Mouse (Mus musculus) retina, embryonic 14.5 days (tissue): ENCODE measurements around the gene Upk3b.
A peak's percentile ranks its signal among the peaks of the same experiment; 100 is the strongest.
"Not testable (repeated sequence)": the region's sequence is repeated elsewhere in the genome, so short reads cannot be mapped to it uniquely, and the experiment has no call there.

Source experiments
- DNase-seq: peaks from one replicate; pipeline ENCODE4 v3.0.0-alpha.2; 2015; ENCODE audit warnings: low spot score

Upk3b gene

DNA sequence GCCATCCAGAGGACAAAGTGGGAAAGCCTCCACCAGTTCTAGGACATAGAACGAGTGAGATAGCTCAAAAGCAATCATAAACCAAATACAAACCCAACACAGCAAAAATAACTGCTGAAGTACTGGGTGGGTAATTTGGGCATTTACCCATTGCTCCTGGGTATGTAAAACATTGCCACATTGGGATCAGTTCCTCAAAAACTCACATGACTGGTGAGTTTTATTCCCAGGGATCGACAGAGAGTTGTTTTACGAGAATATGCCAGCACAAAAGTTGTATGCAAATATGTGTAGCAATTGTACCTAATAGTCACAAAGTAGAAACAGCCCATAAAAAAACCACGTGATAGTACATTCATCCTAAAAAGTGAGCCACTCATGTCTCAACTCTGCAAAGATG is 3.4 kb upstream of the Upk3b start:
- DNase-seq, result no peak

DNA sequence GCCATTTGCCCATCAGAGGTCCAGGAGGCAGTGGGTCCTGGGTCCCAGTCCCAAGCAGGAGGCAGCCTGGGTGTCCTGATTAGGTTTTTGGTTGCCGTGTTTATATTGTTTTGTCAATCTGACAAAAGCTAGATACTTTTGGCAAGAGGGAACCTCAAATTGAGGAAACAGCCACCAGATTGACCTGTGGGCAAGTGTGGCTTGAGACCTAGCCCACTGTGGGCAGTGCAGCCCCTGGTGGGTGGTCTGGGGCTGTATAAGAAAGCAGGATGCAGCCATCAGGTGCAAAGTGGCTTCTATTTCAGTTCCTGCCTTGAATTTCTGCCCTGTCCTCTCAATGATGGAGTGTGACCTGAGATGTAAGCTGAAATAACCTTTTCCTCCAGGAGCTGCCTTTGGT is 3.0 kb upstream of the Upk3b start:
- no peak for DNase-seq

DNA sequence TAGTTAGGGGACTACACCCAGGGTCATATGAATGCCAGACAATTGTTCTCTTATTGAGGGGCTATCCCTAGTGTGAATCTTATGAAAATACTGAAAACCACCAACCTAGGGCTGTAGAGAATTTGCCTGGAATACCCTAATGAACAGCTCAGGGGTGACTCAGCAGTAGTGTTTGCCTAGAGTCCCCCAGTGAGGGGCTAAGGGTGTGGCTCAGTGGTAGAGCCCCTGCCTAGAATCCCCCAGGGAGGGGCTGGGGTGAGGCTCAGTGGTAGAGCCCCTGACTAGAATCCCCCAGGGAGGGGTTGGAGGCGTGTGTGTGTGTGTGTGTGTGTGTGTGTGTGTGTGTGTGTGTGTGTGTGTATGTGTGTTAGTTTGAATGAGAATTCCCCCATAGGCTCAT is 1.6 kb upstream of the Upk3b start:
- DNase-seq, result no peak

DNA sequence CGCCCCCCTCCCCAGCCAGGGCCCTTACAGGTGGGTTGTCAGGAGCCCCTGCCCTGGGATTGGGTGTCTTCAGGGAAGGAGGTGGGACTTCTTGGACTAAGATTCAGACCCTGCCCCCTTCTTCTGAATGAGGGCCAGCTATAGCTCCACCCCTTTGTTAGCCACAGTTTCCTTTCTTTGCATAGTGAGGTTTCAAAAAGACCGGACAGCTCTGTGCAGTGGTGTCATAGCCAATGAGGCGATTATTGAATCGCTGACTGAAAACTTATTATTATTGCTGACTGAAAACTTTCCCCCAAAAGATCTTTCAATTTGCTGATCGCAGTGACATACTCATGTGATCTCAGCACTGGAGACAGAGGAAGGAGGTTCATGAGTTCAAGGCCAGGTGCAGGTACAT is 1.9 kb downstream of the Upk3b start:
- no peak for DNase-seq

DNA sequence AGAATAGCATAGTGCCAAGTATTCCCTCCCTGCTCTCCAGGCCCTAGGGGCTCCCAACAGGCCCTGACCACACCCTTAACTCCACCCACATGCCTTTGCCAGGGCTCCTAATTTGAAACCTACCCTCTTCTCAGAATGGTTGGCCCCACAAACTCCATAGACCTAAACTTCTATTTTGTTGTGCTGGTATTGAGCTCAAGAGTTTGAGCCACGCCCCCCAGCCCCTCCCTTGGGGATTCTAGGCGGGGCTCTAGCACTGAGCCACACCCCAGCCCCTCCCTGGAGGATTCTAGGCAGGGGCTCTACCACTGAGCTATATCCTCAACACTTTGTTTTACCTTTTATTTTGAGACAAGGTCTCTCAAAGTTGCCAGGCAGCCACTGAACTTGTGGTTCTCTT is 3.0 kb downstream of the Upk3b start:
- DNase-seq, result no peak

DNA sequence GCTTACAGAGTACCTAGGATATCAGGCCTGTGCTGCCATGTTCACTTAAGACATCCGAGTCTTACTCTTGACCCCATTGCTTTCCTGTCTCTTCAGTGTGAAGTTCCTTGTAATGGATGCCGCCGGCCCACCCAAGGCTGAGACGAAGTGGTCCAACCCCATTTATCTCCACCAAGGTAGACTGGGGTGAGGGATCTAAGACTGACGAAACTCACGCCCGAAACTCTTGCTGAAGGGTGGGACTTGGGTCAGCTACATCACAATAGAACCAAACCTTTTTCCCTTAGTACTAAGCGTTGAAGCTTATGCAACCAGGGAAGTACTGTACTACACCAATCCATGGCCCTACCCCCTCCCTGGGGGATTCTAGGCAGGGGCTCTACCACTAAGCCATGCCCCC is 3.4 kb downstream of the Upk3b start:
- DNase-seq, result no peak

DNA sequence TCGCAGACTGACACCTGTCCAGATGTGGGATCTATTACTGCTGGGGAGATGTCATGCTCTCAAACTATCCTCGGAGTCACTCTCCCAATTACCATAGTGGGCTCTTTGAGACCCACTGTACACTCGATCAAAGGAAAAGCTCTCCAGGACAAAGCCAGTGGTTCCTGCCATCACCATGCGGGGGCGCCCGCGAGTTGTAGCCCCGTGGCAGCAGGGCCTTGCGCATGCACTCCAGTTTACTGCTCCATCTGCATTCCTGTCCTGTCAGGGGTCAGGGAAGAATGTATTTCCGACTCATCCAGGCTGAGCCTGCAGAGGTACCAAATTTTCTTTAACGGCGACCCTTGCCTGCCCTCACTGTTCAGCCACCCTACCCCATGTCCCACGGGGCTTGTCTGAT is 6.6 kb downstream of the Upk3b start:
- no peak for DNase-seq

DNA sequence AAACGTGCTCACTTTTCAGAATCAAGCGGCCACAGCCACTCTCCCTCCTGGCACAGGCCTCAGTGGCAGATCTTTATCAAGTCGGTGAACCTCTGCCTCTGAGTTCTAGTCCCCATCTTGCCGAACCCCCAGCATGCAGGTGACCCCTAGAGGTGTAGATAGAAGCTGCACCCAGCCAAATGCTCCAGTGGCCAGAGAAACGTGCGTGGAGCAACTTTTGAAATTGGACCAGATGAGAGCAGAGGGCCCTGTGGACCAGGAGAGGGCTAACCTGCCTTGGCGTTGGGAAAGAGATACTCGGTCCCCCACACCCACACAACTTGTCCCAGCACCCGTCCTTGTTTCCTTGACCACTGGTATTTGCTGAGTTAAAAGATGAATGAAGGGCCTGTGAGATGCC is 7.1 kb downstream of the Upk3b start:
- DNase-seq, result peak; percentile 56

DNA sequence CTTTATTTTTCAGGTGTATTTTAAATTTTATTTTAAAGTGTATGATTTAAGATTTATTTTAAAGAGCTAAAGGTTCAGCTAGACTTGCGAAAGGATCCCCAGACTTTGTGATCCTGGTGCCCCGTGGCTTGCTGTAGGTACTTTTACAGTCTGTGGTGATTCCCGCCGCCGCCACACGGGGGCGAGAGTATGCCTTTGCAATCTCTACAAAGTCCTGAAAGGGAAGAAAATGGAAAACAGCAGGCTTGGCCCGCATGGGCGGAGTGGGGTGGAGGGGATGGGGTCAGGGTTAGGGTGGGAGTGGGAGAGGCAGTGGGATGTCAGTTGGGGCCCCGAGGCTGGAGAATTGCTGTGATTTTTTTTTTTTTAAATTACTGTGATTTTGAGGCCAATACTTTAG is 7.7 kb downstream of the Upk3b start:
- DNase-seq, result peak; percentile 93

DNA sequence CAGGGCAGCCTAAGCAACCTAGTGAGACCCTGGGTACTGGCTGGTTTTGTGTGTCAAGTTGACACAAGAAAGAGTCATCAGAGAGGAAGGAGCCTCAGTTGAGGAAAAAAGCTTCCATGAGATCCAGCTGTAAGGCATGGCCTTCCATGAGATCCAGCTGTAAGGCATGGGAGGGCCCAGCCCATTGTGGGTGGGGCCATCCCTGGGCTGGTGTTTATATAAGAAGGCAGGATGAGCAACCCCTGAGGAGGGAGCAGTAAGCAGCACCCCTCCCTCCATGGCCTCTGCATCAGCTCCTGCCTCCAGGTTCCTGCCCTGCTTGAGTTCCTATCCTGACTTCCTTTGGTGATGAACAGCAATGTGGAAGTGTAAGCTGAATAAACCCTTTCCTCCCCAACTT is 10.2 kb downstream of the Upk3b start:
- DNase-seq, result not testable (repeated sequence)

DNA sequence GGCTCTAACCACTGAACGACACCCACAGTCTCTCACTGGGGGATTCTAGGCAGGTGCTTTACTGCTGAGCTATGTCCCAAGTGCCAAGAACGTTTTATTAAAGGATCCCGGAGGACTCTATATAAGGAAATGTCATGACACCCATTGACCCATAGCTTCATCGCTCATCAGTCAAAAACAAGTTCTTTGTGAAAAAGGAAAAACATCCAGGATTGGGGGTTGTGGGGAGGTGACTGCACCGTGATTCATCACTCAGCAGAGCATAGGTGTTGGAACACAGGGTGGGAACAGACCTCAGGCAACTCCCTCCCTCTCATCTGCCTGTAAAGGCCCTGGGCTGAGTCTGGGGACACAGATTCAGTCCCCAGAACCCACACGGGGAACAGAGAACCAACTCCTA is 11.6 kb downstream of the Upk3b start:
- no peak for DNase-seq

DNA sequence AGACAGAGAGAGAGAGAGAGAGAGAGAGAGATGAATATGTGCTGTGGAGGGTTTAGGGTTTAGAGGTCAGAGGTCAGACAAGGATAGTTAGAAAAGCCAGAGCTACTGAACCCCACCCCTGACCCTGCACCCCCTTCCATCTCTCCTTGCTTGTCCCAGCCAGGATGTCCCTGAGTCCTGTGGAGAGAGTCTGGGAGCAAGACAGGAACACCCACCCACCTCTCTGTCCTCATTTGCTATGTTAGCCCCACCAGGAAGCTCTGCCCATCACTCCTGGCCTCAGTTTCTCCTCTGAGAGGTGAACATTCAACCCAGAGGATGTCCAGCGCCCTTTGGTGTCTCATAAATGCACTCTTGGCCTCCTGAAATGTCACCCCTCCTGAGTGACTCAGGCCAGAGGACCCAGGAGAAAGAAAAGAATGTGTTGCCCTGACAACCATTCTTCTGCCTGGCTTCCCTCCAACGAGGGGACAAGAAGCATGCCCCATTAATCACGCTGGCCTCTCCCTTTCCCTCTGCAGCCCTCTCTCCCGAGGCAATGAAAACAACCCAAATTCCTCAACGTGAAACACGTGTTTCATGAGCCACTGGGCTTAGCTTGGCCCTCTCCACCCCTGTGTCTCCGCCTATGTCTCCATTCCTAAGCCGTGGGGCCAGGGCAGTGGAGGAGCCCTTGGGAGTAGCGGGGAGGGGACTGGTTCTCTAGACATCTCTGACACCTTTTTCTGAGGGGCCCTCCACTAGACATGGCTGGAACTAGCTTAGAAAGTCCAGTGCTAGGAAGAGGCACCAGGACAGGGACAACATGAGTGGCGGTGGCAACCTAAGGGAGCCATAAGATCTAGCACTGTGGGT is 13.2 kb downstream of the Upk3b start:
- peak; percentile 90 for DNase-seq

DNA sequence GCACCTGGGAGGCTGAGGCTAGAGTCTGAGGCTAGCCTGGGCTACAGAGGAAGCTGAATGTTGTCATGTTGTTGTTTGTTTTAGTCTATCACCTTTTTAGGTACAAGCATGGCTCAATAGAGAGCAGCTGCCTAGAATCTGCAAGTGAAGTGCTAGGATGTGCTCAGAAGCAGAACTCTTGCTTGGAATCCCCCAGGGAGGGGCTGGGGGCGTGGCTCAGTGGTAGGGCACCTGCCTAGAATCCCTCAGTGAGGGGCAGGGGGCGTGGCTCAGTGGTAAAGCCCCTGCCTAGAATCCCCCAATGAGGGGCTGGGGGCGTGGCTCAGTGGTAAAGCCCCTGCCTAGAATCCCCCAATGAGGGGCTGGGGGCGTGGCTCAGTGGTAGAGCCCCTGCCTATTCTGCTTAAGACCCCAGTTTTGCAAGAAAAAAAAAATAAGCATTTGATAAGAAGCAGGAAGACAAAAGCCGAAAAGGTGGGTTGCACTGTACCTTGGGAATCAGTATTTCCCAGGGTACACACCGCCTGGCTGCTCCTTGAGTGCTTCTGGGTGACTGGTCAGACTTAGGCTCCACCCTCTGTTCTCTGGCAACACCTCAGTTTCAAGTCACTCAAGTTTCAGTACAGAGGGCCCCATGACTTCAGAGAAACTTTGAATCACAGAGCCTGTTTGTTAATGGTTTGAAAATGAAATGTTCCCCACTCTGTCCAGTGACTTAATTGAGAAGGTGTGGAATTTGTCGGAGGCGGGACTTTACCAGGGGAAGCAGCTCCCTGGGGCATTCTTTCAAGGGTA is 14.8 kb downstream of the Upk3b start:
- DNase-seq, result no peak

DNA sequence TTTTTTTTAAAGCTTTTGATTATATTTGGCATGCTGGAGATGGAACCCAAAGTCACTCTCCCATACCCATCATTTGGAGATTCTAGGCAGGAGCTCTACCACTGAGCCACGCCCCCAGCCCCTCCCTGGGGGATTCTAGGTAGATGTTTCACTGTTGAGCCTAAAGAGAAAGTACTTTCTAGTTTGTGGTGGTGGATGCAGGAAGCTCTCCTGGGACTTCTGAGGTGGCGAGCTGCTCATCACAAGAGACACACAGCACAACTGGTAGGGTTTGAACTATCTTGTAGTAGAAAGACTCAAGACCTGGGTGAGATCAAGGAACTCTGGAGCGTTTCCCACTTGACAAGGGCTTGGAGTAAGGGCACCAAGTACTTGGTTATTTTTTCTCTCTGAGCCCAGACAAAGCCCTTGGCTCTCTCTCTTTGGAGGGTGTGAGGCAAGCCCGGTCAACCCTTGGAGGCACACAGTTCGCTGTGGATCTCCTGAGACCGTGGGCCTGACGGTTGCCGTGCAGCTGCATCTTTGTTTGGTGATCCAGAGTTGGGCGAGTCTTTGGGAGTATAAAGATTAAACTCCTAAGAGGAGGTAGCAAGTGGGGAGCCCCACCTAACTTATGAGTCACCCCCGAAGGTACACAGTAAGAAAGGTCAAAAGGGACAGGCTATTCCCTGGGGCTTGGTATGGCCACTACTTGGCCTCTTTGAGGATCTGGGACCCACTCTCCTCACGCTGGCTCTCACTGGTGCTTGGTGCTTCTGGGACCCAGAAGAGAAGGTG is 16.2 kb downstream of the Upk3b start, which contains the start of gene Upk3bl:
Upk3bl (plus strand) TSS at position 192 of the 777 bp plus-strand sequence.
- no peak for DNase-seq

DNA sequence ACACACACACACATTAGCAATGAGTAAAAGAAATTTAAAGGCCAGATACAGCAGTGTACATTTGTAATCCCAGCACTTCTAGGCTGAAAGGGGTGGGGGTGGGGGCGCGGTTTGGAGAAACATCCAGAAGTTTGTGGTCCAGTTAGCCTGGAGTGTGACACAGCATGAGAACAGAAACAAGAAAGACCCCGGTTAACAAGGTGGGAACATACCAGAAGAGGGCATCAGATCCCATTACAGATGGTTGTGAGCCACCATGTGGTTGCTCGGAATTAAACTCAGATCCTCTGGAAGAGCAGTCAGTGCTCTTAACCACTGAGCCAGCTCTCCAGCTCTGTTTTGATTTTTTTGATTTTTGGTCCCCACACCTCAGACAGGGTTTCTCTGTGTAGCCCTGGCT is 17.8 kb downstream of the Upk3b start:
- DNase-seq, result no peak

DNA sequence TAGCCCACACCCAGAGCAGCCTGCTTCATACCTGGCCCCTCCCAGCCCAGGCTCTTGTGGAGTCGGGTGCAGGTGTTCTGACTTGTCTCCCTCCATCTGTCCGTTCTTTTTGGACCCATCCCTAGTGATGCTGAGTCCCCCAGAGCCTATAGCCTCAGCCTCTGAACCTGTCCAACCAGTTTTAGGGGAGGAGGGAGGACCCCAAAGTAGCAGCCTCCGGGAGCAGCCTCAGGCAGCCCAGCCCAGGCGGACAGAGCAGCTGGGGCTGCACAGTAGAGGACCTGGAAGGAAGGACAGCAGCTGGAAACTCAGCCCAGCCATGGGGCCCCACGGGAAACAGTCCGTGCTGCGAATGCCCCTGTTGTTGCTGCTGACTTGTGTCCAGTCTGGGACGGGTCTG is 18.8 kb downstream of the Upk3b start:
- DNase-seq, result no peak

DNA sequence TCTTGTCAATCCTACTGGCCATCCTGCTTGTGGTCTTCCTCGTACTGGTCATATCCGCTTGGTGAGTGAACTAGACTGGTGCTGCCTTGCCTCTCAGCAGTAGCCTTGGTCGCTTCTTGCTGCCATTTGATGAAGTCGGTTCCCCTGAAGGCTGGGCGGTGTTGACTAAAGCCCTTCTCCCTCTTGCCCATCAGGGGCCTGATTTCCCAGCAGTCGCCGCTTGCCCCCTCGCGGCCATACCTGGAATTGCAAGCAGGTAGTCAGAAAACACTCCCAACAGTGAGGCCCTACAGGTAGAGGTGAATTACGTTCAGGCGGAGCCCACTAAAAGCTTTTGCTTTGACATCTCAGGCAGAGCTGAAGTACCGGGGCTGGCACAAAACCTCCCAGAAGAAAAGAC is 23.3 kb downstream of the Upk3b start:
- DNase-seq, result peak; percentile 90

DNA sequence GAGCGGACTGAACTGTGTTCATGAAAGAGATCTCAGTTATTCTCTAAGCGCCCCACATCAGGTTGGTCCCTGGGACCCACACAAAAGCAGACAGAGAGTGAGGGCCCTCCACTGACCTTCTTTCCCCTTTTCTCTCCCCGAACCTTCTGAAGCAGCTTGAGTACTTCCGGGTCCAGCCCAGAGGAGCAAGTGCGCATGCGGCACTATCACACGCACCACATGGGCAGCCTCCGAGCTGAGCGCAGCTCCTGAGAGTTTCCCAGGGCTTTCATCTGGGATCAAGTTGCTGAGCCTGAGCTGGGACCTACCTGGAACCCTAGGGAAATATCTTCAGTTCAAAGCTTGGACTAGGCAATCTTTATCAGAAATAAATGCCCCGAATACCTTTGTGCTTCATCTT is 25.6 kb downstream of the Upk3b start:
- no peak for DNase-seq

DNA sequence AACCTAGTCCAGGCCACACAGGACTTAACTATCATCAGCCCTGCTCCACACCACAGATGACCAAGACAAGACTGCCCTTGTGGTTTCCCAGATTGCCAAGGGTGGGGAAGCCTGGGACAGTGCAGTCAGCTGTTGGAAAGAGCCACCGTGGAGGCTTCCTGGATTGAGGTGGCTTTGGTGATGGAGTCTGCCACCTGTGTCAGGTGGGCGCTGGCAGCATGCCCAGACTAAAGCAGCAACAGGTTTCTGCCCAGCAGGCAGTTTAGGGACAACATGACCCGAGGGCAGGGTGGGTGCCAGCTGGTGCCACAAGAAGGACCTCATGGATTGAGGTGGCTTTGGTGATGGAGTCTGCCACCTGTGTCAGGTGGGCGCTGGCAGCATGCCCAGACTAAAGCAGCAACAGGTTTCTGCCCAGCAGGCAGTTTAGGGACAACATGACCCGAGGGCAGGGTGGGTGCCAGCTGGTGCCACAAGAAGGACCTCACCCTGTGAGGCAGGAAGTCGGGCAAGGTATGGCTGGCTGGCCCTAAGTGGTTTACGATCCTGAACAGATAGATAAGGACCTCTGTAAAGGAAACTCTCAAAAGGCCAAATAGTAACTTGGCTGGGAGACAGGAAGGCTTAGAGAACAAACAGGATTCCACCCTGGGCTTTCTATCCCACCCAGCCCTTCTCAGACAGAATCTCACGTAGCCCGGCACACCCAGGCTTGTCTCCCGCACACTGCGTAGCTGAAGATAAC is 28.3 kb downstream of the Upk3b start:
- not testable (repeated sequence) for DNase-seq

DNA sequence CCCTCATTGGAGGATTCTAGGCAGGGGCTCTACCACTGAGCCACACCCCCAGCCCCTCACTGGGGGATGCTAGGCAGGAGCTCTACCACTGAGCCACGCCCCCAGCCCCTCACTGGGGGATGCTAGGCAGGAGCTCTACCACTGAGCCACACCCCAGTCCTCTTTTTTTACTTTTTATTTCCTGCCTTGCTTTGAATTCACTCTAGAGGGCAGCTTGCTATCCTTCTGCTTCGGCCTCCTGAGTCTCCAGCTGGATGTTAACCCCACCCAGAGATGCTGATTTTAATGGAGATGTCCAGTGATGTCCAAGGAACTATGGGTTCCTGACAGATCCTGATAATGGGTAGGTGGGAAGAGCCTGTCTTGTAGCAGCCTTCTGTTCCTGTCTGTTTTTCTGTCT is 31.1 kb downstream of the Upk3b start:
- no peak for DNase-seq

DNA sequence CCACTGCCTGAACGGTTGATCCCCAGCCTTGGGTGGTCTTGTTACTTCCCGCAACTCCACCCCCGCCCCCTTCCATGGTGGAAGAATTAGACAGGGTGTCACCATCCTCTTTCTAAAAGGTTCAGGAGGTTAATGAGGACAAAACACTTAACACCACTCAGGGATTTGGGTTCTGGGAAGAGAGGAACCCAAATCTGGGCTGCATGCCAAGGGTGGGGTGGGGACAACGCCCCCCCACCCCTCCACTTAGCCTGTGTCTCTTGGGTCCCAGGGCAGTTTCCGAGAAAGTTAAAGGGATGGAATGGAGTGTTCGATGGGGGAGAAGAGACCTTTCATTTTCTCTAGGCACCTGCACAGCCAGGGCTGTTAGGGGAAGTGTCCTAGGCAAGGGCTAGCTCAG is 34.8 kb downstream of the Upk3b start:
- no peak for DNase-seq

DNA sequence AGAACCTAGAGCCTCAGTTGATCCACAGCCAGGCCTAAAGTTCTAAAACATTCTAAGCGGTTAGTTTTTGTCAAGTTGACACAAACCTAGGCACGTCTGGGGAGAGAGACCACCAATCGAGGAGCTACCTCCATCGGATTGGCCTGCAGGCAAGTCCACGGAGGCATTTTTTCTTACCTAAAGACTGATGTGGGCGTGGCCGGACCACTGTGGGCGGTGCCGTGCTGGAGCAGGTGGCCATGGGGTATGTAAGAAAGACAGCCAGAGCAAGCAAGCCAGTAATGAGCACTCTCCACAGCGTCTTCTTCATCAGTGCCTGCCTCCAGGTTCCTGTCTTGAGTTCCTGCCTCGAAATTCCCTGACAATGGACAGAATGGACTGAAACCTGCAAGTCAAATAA is 35.2 kb downstream of the Upk3b start:
- no peak for DNase-seq
